Comparison of ENCODE assay signal across 15 mouse cellular contexts in genomic region chr7:136613496-136613895, GRCm38 (mm10).
DNase-seq lines count a peak whose midpoint lies in the region; ATAC-seq lines count a peak whose summit lies in the region.
"Had no signal": no experiment of that assay in that cellular context is flagged by ENCODE, and none has a peak within 500 bp of the region (broad histone marks: within the 10 kb centered on the region; RNA-seq: fewer than 3 reads in every experiment).

No protein-coding gene starts in this region.

- H3K9me3 ChIP-seq in neural tube, embryonic 15.5 days (replicated peaks), result no peaks in the 10 kb centered on the region
- H3K9me3 ChIP-seq: forebrain, embryonic 10.5 days; limb, embryonic 12.5 days; megakaryocyte, embryonic 14.5 days had no signal

- H3K4me3 ChIP-seq in neural tube, embryonic 15.5 days (replicated peaks), result no peak overlapping the region
- H3K4me3 ChIP-seq: forebrain, embryonic 10.5 days; limb, embryonic 12.5 days; megakaryocyte, embryonic 14.5 days had no signal

- 45% methylated on average over 4 of the region's 4 CpGs for WGBS in neural tube, embryonic 15.5 days

- no peaks in the 10 kb centered on the region for H3K27me3 ChIP-seq in neural tube, embryonic 15.5 days (replicated peaks)
- H3K27me3 ChIP-seq: megakaryocyte, embryonic 14.5 days had no signal

- no peak overlapping the region for H3K4me2 ChIP-seq in neural tube, embryonic 15.5 days
- H3K4me2 ChIP-seq: limb, embryonic 12.5 days had no signal

- no peak overlapping the region for H3K9ac ChIP-seq in neural tube, embryonic 15.5 days (replicated peaks)
- H3K9ac ChIP-seq: limb, embryonic 12.5 days had no signal

- no peak for ATAC-seq in neural tube, embryonic 15.5 days (ENCODE audit: low FRiP score)
- no peak for ATAC-seq in erythroid progenitor cell, adult 5-6 weeks (replicated peaks; ENCODE audit: low FRiP score, poor library complexity, severe bottlenecking)
- ATAC-seq: hindbrain, embryonic 16.5 days had no signal

- DNase-seq in adrenal gland, adult 2 months, result peak; percentile 17
- no peak for DNase-seq in adrenal gland, adult 8-10 months
- DNase-seq in lung, postnatal 36 days, result peak; percentile 5
- no peak for DNase-seq in lung, postnatal 14 days
- peak; percentile 63 to 64 for DNase-seq in heart, adult 9 months (ENCODE audit: low spot score in 2 of 2)
- DNase-seq in kidney, postnatal 25 days, result peak; percentile 64 to 68
- DNase-seq: cerebellum, postnatal 36 days; lung, adult 2 months; thymus, postnatal 25 days had no signal

- H3K4me1 ChIP-seq in neural tube, embryonic 15.5 days, result no peaks in the 10 kb centered on the region
- H3K4me1 ChIP-seq: forebrain, embryonic 10.5 days; megakaryocyte, embryonic 14.5 days had no signal

- H3K36me3 ChIP-seq in neural tube, embryonic 15.5 days, result no peaks in the 10 kb centered on the region
- H3K36me3 ChIP-seq: forebrain, embryonic 10.5 days; limb, embryonic 12.5 days had no signal

- H3K27ac ChIP-seq in neural tube, embryonic 15.5 days (replicated peaks), result no peak overlapping the region
- H3K27ac ChIP-seq: forebrain, embryonic 10.5 days; limb, embryonic 12.5 days had no signal

Comparison
In these comparisons a context has a peak if more than half of its experiments do, and no peak if none do; other contexts are left out.
1. DNase-seq: peak in adrenal gland, adult 2 months (single experiment), lung, postnatal 36 days (single experiment), heart, adult 9 months (2 of 2) and kidney, postnatal 25 days (2 of 2); none in adrenal gland, adult 8-10 months (single experiment) and lung, postnatal 14 days (single experiment).